Mouse (Mus musculus): ENCODE measurements around the gene Rchy1.
"Not testable (repeated sequence)": the region's sequence is repeated elsewhere in the genome, so short reads cannot be mapped to it uniquely, and the experiment has no call there.

Rchy1 gene

GRCm38 (mm10) chr5:91960606-91961254 lies 2.1 kb downstream of the Rchy1 start:
- peak; percentile 65 for DNase-seq (ENCODE audit: extremely low read depth, low read depth)

GRCm38 (mm10) chr5:91959986-91960385 lies 2.9 kb downstream of the Rchy1 start:
- no peak for DNase-seq (ENCODE audit: extremely low read depth, low read depth)

- no peak for DNase-seq (ENCODE audit: extremely low read depth, low read depth)
Measured at GRCm38 (mm10) chr5:91959096-91959495, 3.8 kb downstream of the Rchy1 start.

DNA sequence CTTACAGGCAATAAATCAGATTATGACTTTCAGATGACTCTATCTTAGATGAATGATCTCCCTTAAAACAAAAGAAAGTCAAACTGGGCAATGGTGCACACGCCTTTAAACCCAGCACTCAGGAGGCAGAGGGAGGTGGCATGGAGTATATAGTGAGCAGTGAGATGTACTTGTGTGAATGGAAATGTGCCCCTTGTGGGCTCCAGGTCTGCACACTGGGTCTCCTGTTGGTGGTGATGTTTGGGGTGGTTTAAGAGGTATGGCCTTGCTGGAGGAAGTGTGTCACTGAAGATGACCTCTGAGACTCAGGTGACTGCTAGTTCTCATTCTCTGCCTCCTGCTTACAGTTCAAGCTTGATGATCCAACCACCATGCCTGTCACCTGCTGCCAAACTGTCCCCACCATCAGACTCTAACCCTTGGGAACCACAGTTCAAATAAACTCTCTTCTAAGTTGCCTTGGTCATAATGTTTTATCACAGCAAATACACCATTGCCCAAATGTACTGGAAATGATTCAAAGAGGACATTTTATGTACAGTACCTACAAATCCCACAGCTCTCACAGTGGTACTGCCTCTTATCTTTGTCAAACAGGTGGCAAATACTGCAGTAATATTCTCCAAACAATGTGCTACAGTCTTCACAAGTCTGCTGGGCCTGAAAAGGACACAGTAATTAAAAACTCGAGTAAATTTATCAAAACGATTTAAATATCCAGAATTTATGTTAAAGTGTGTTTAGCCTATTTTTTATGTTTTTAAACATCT lies 5.7 kb downstream of the Rchy1 start:
- no peak for DNase-seq (ENCODE audit: extremely low read depth, low read depth)

DNA sequence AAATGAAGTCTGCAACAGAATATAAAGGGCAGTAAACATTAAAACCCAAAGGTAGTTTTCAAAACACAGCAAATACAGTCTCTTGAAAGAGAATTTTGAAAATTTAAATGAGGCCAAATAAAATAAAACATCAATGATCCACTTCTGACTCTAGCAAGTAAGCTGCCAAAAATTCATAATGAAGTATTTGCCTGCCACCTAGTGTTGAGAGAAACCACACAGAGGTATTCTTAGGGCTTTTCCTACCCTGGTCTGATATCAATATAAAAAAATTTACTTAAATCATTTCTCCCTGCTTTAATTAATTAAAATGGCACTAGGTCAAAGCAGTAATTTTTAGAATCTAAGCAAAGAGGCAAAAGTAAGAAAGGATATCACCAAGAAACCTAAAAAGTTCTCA lies 11.5 kb downstream of the Rchy1 start:
- no peak for DNase-seq (ENCODE audit: extremely low read depth, low read depth)

- DNase-seq (ENCODE audit: extremely low read depth, low read depth), result no peak
Measured at GRCm38 (mm10) chr5:91949441-91949840, 13.4 kb downstream of the Rchy1 start.

GRCm38 (mm10) chr5:91947008-91947407 lies 15.9 kb downstream of the Rchy1 start:
- no peak for DNase-seq (ENCODE audit: extremely low read depth, low read depth)

DNA sequence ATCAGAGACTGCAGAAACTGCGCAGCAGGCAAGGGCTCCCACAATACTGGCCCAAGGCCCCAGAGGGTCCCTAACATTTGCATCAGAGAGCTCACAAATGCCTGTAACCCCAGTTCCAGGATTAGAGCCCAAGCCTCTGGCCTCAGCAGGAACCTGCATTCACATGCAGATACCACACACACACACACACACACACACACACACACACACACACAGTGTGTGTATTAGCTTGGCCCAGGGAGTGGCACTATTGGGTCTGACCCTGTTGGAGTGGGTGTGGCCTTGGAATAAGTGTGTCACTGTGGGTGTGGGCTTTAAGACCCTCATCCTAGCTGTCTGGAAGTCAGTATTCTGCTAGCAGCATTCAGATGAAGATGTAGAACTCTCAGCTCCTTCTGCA lies 17.3 kb downstream of the Rchy1 start:
- not testable (repeated sequence) for DNase-seq (ENCODE audit: extremely low read depth, low read depth)

DNA sequence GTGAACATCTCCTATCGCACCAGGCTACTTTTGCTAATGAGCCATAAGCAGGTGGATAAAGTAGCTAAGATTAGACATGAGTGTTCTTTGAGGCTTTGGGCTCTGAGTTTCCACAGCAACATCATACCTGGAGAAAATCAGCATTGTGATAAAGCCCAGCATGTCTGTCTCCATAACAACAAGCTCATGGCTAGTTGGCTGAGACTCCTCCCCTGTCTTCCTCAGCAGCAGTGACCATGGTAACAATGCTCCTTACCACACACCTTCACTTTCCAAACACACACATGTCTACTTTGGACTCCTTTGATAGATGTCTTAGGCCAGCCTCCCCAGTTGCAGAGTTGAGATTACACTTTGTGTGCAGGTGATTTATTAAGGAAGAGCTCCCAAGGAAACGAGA lies 49.6 kb downstream of the Rchy1 start:
- no peak for DNase-seq (ENCODE audit: extremely low read depth, low read depth)

- DNase-seq (ENCODE audit: extremely low read depth, low read depth), result no peak
Measured at GRCm38 (mm10) chr5:91911384-91912106, 51.3 kb downstream of the Rchy1 start.

- no peak for DNase-seq (ENCODE audit: extremely low read depth, low read depth)
Measured at GRCm38 (mm10) chr5:91910616-91911015, 52.3 kb downstream of the Rchy1 start.

DNA sequence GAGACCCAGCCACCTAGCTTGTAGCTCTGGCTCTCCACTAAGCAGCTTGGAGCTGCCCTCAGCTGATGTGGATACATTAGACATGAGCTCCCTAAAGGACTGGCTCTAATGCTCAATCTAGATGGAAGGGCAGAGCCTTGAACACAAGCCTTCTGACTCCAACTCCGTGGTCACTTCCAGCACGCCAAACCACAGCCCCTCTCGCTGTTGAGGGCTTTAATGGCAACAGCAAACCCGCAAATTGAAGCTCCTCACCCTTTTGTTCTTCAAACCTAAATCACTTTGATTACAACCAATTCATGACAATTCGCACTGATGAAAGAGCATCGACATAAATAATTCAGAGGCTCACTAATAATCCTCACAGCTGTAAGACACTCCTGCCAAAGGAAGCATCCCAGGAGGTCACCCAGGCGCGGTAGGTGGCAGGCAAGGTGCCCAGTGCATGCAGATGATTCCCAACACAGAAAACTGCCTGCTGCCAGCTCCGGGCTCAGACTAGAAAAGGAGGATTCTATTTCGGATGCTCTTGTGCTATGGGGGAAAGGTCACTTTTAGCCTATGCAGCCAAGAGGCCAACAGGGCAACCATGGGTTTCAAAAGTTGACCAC lies 53.8 kb downstream of the Rchy1 start:
- DNase-seq (ENCODE audit: extremely low read depth, low read depth), result no peak

Measured in MEL-GATA-1-ER (cell line).